Mouse (Mus musculus) left cerebral cortex, adult 11 months (tissue): ENCODE data around the gene Ttll1.

Experiments
- DNase-seq: peaks from one replicate; pipeline ENCODE4 v3.0.0; 2022; ENCODE audit warnings: low spot score

The Ttll1 gene

DNA sequence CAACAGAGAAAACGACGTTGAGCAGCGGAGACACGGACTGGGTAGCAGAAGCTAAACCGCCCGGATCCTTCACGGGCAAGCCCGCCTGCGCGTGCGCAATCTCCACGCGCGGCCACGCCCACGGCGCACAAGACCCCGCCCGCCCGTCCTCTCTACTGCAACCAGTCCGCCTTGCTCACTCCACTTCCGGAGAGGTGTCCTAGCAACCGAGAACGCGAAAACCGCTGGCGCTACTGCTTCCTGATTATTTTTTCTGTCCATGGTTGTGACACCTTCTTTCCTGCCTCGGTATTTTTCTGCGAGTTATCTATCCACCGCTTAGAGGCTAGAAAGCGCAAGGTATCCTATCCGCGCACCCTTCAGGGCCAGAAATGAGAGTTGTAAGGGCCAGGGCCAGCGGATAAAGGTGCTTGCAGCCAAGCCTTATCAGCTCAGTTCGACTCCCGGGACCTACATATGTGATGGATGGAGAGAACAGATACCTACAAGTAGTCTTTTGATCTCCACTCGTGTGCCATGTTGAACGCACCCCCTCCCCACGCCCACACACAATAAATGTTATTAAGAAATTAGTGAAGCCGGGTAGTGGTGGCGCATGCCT is at the start of gene Ttll1:
Gene Ttll1, minus strand, starts transcription at position 89 of the 601 bp plus-strand sequence.
- DNase-seq = peak; percentile 91

DNA sequence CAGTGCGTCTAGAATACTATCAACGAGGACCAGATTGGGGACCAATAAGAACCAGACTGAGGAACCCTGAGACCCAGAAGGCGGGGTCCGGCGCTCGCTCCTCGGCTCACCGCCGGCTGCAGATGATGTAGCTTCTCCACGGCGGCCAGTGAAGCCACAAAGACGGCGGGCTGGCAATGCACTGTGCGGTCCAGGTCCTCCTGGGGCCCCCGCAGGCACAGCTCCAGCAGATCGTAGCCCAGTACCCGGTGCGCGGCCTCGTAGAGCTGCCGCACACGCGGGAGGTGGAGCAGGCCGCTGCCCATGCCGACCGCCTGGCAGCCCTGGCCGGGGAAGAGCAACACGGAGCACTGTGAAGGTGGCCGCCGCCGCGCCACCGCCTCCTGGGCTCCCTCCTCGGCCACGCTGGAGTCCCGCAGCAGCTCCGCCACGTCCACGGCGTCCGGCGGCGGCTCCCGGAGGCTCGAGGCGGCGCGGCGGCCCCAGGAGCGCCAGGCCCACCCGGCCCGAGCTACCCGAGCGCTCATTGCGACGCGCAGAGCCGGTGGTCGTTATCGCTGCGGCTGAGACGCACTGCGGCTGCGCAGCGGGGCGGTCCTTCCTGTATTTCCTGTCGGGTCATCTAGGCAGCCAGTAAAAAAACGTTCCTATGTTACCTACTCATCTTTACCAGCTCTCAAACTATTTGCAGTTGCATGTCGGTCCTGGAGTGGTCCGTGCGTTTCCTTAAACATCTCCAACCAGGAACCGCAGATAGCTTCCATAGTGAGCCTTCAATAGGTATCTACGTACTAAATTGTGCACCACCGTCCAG is 44.7 kb upstream of the Ttll1 start:
- peak; percentile 71 for DNase-seq

DNA sequence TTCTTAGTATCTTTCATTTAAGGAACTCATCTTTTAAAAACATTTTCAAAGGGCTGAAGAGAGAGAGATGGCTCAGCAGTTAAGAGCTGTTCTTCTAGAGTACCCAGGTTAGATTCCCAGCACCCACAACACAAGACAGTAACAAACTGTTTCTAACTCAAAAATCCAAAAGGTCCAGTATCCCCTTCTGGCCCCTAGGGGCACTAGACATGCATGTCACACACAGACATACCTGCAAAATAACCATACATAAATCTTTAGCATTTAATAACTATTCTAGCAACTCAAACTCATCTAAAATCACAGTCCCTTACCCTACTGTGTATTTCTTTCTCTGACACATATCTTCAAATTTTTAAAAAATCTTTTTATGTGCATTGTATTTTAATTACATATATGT is 43.1 kb upstream of the Ttll1 start:
- DNase-seq = no peak

DNA sequence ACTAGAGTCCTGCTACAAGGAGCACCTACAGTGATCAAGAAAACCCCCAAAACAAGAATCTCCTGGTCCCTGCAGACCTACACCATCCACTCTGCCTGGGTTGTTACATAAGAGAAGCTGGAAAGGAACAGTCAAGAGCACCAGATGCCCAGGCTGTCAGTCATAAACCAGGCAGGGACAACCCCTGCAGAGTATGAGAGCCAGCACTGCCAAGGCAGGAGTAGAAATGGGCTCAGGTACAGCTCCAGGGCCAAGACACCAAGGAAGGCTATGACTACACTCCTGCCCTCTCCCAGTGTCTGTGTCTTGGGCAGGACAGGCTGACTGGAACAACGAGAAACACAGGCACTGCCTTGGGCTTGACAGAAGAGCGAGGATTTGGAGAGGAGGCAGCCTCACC is 39.4 kb upstream of the Ttll1 start:
- no peak for DNase-seq

DNA sequence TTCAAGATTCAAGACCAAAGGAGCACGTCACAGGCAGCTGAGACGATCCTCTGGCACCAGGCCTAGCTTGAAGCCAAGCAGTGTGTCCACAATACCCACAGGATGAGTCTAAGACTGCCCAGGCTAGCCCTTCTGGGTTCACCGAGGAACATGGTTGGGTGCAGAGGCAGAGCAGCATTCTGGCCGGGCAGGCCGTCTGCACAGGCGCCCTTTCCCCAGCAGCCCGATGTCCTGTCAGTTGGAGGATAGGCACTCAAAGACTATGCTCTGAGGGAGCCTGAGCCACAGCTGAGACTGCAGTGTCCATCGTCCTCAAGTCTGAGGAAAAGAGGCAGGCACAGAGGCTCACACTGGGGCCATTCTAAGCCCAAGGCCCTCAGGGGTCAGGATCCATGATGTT is 36.5 kb upstream of the Ttll1 start:
- DNase-seq = no peak

DNA sequence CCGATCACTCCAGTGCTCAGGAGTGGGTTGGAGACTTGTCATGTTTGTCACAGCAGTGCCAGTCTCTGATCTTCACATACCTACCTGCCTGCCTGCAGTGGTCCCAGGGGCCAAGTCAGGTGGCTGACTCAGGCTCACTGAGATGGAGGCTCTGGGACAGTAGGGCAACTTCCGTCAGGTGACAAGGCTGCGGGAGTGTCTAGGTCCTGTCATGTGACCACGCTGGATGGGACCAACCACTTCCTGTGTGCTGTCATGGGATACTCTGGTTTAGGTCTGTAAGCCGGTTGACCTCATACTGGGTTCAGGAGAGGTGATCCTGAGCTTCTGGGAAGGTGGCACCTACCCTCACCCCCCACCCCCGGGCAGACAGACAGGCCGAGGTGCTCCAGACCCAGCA is 35.3 kb upstream of the Ttll1 start:
- no peak for DNase-seq

DNA sequence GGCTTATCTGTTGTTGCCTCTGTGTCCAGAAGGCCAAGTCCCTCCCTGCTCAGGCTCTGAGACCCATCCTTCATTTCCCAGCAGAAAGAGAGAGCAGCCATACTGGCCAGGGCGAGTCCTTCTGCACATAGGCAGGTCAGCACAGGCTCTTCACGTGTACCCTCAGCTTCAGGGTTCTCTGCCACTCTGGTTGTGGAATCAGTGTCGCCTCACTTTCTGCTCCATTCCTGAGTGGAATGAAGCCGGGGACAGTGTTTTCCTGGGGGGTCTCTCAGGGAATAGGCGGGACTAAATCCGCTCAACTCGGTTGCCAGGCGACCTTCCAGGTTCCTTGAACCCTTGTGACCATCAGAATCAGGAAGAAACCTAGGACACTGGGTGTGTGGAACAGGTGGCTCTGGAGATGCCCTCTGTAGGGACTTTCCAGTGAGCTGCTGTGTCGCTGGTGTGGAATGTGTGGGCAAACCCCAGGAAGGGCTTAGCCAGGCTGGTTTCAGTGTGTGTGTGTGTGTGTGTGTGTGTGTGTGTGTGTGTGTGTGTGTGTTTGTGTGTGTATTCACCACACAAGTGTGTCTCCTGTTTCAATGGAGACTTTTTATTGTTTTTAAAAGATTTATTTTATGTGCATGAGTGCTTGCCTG is 31.1 kb upstream of the Ttll1 start:
- DNase-seq = no peak

DNA sequence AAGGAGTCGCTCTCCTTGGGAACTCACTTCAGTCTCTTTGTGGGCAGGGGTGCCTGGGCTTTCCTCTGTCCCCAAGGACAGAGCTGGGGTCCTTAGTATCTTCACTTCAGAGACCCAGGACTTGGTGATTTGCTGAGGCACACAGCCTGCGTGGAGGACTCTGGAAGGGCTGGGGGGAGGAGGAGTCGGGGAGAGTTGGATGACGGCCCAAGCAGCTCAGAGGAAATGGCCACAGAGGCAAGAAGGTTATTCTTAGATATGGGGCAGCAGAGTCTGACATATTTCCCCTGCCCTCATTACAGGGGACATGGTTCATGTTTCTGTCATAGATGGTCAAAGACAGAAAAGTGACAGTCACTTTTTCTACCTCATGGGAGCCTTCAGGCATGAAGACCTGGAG is 29.2 kb upstream of the Ttll1 start:
- DNase-seq = no peak

DNA sequence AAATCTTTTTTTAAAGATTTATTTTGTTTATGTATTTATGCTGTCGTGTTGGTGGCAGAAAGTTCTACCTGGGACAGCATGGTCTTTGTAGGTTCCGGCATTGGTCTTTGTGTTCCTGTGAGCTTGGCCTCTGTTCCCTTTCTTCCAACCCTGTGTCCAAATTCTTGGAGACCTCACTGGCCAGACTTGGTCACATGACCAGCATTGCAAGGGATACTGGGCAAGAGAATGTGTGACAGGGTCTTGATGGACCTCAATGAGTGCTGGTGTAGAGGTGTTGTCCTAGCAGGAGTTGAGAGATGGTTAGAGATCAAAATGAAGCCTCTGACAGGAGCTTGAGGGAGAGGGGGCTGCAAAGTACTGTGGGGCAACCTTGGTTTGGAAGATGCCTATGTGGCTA is 28.2 kb upstream of the Ttll1 start:
- DNase-seq = no peak

DNA sequence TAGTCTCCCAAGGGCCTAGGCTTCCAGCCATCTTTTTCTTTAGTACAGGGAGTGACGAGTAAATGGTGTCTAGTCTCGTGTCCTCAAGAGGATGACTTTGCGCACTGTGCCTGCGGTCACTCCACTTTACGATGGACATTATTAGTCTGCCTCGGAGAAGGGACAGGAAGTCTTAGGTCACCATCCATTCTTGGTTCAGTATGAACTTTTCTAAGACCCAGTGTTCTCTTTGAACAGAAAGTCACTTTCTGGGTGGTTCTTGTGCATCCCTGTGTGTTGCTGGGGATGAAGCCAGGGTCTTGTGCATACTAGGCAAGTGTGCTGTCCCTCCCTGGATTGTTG is 25.2 kb upstream of the Ttll1 start:
- no peak for DNase-seq

DNA sequence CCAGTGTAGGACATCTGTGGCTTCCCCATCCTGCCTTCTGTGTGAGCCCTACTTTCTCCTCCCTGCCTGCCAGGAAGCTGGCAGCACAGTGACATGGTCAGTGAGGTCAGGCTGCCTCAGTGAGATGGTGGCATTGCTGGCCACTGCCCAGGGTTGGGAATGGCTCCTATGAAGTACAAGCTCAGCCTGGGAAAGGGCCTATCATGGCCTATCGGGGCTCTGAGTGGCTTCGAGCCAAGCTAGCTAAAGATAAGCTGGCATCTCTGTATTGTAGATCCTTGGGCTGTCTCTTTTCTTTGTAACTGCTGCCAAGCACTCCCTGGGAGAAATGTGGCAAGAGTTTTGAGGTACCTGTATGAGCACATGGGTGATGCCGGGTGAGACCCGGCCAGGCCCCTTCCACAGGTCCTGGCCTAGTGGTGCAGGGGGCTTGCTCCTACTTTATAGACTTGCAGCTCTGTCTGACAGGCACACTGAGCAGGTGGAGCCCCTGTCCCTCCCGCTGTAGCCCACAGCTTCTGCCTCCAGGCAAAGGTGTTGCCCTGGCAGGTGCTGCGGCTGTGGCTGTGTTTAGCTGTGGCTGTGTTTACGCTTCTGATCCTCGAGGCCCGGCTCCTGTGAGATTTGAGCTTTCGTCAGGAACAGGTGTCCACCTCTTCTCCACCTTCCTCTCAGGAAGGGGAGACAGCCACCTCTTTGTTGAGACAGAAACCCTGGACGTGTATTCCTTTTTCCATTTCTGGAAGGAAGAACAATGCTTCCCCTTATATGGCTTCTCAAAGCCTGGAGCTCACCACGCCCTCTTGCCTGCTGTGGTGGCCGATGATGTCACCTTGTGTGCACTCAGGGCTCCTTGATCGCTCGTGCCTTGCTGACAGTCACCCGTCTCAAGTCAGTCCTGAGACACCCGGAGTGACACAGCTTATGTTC is 24.5 kb upstream of the Ttll1 start:
- DNase-seq = no peak

DNA sequence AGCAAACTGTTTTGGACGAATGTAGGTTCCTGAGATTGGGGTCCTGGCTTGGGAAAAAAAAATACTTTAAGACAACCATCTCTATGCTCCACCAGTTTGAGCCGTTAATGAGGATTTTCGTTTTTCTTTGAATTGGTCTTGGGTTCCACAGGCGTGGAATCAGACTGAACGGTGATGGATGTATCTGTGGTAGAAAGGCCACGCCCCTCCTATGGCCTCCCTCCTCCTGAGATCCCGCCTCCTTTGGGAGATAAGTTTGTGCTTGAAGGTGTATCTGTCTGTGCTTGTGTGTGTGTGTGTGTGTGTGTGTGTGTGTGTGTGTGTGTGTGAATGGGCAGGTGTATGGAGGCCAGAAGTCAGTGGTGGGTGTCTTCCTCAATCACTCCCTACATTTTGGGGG is 21.9 kb upstream of the Ttll1 start:
- no peak for DNase-seq

DNA sequence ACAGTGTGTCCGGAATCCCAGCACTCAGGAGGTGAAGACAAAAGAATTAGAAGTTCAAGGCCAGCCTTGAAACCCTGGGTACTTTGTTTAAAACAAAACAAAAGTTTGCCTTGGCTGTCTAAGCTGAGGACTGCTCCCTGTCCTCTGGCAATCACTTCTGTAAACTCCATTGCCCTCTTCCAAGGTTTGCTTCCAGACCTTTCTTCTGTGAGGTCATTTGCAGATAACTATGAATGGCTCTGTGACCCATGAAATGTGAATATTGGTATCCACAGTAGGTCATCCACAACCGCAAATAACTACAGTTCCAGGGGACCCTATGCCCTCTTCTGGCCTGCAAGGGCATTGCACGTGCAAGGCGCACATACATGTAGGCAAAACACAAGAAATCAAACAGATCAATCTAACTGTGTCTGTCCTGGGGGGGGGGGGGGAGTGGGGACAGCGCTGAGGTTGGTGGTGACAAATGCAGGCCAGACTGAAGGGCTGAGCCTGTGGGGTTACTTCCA is 21.3 kb upstream of the Ttll1 start:
- DNase-seq = no peak

DNA sequence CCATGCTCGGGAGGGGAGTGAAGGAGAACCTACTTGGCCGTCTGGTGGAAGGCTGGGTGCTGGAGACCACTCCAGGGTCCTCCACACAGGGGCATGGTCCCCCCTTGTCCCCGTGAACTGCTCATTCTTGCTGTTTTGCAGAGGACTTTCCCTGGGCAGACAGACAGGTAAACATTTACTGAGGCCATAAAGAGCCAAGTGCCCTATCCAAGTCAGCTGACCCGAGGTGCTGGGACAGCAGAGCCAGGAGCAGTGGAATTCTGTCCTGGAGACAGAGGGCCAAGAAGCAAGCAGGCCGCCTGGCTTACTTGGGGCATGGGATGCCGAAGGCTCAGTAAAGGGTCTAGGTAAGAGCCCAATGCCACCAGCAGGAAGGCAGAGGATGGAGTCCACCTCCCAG is 20.0 kb upstream of the Ttll1 start:
- no peak for DNase-seq

DNA sequence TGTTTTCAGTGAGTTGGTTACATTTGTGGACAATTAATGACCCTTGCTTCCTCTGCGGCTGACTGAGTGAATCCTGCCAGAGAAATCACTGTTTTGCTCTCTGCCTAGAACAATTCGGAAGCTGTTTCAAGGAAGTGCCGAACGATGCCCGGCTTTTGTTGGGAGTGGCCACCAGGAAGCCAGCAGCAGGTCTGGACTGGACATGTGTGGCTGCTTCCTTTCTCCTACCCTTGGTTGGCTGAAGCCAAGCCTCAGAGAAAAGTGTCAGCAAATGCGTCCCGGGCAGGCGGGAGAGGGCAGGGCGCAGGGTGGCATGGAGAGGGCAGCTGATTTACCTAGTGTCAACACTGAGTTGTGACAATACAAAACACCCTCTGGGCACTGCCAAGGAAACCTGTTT is 19.5 kb upstream of the Ttll1 start:
- no peak for DNase-seq

DNA sequence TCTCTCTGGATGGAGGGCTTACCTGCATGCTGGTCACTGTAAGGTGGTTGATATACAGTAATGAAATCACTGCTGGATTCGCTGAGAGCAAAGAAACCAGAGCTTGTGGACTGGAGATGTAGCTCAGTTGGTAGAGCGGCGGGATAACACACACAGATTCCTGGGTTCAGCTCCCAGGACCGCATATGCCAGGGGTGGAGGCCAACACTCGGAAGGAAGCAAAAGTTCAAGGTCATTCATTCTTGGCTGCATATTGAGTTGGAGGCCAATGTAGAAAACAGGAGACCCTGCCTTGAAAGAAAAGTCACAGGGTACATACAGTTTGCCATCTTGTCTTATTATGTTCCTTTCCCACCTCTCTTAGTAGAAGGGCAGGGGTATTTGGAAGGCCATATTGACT is 19.1 kb upstream of the Ttll1 start:
- no peak for DNase-seq

DNA sequence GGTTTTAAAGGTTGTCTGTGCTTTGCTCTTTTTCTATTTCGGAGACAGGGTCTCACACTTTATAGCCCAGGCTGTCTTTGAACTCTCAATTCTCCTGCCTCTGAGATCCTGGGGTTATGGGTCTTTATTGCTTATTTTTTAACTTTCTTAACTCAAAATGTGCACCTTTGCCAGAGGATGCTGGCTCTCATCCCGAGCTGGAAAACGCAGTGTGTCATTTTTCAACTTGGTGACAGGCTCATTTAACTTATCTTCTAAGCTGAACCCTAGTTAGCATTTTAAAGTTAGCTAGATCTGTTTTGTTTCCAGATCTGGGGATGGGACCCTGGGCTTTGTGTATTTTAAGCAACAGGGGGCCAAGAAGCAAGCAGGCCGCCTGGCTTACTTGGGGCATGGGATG is 18.2 kb upstream of the Ttll1 start:
- DNase-seq = no peak

DNA sequence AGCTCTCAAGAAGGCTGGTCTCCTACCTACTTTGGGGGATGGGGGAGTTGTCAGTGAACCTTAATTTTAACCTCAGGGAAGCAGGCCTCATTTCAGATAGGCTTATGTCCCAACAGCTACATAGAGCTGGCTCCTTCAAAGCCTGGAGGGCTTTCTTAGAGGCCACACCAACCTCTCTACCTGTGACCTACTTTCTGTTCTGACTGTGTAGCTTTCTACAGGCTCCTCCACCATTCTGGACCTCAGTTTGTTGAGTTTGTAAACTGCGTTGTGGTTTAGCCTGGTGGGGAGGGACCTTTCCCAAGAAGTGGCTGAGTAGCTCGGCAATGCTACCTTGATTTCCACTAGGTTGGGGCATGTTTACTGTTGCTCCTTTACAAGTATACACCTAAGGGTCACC is 17.1 kb upstream of the Ttll1 start:
- DNase-seq = no peak

DNA sequence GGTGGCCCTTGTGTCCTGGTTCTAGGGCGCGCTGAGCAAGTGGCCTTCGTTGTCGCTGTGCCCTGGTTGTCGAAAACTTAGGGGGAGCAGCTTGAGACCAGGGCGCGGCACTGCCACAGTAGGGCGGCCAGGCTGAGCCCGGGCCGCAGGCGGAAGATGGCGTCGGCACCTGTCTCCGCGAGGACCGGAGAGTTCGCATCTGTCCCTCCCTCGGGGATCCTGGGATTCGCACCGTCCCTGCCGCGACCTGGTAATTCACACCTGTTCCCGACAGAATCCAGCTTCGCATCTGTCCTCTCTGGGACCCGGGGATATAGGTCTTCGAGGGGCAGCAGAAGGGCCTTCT is 16.4 kb upstream of the Ttll1 start:
- DNase-seq = no peak

DNA sequence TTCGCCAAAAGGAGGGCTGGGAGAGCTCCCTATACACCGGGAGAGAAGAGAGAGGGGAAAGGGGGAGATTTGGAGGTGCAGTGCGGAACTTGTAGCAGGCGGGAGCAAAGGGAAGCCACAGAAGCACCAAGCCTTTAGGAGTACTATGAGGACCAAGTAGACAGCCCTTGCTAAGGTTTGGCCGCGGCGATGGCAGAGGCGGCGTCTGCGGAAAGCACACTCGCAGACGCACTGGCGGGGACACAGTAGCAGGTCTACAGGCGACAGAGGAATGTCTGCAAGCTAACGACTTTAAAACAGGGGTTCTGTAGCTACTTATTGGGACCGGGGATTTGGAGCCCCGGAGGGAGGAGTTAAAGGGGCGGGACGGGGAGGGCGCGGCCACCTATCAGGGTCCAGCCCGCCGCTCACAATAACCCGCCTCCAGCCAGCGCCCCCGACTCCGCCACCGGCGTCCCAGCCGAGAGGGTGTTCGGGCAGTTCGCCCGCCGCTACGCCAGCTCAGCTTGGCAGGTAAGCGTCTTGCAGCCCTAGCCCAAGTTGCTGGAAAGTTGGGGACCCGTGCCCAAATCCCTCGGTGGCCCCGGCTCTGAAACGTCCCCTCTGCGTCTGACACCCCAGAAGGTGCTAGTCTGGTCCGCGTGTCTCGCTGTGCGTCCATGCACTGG is 15.9 kb upstream of the Ttll1 start, which contains the start of gene Bik:
Gene Bik, plus strand, starts transcription at position 439 of the 668 bp plus-strand sequence.
- DNase-seq = no peak

DNA sequence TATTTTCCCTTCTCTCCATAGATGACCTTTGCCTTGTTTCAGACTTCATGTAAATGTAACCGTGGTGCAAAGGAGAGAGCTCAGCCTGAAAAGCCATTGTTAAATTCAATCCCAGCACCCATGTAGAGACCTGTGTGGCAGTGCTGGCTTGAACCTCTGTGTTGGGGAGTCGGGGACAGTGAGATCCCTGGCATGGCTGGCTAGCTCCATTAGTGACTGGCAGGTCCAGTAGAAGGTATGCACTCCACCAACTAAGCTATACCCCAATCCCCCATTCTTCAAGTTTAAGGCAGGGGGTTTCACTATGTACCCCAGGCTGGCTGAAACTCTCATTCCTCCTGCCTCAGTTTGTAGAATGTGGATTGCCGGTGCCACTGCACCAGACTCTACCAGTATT is 13.6 kb upstream of the Ttll1 start:
- no peak for DNase-seq
